Mouse (Mus musculus) adrenal gland, postnatal 14 days (tissue): ENCODE results near the gene Trabd2b. TPM values are rescaled to one million over a fixed set of nuclear protein-coding genes. Genes with fewer than 3 reads are reported as not detected.

Source experiments
- DNase-seq: peaks from one replicate; pipeline ENCODE4 v3.0.0; 2021; ENCODE audit warnings: mixed read lengths
- total RNA-seq: library from RNA; stranded (reverse); gene quantifications from 2 replicates; pipeline ENCODE4 v1.2.3, GENCODE M21; 2021

Gene Trabd2b
- total RNA-seq, 1 experiment from 2014 or later = 1.0 TPM

GRCm38 (mm10) chr4:114448393-114449052, 42.0 kb downstream of the Trabd2b start:
- DNase-seq = no peak

GRCm38 (mm10) chr4:114453101-114453500, 46.6 kb downstream of the Trabd2b start:
- DNase-seq = no peak

- no peak for DNase-seq
These were observed 47.5 kb downstream of the Trabd2b start for GRCm38 (mm10) chr4:114454016-114454415.

- DNase-seq = peak; percentile 44
These were observed 48.1 kb downstream of the Trabd2b start for GRCm38 (mm10) chr4:114454495-114455186.

- DNase-seq = no peak
These were observed 50.6 kb downstream of the Trabd2b start for GRCm38 (mm10) chr4:114457111-114457510.

GRCm38 (mm10) chr4:114459591-114459990, 53.1 kb downstream of the Trabd2b start:
- DNase-seq = peak; percentile 43

GRCm38 (mm10) chr4:114460401-114460800, 53.9 kb downstream of the Trabd2b start:
- DNase-seq = no peak

GRCm38 (mm10) chr4:114461093-114461492, 54.6 kb downstream of the Trabd2b start:
- DNase-seq = no peak

GRCm38 (mm10) chr4:114465641-114466040, 59.1 kb downstream of the Trabd2b start:
- DNase-seq = peak; percentile 40

GRCm38 (mm10) chr4:114467371-114468094, 61.0 kb downstream of the Trabd2b start:
- DNase-seq = peak; percentile 60

GRCm38 (mm10) chr4:114468095-114468429, 61.5 kb downstream of the Trabd2b start:
- DNase-seq = no peak

- DNase-seq = no peak
These were observed 63.4 kb downstream of the Trabd2b start for GRCm38 (mm10) chr4:114469881-114470280.

GRCm38 (mm10) chr4:114472143-114472542, 65.6 kb downstream of the Trabd2b start:
- DNase-seq = peak; percentile 64

- DNase-seq = no peak
These were observed 69.8 kb downstream of the Trabd2b start for GRCm38 (mm10) chr4:114476316-114476715.

- DNase-seq = no peak
These were observed 70.7 kb downstream of the Trabd2b start for GRCm38 (mm10) chr4:114477082-114477771.

- no peak for DNase-seq
These were observed 75.0 kb downstream of the Trabd2b start for GRCm38 (mm10) chr4:114481518-114481917.

- no peak for DNase-seq
These were observed 77.6 kb downstream of the Trabd2b start for GRCm38 (mm10) chr4:114484173-114484572.

- no peak for DNase-seq
These were observed 79.5 kb downstream of the Trabd2b start for GRCm38 (mm10) chr4:114485996-114486395.

GRCm38 (mm10) chr4:114486885-114487531, 80.5 kb downstream of the Trabd2b start:
- DNase-seq = no peak

GRCm38 (mm10) chr4:114487701-114488100, 81.2 kb downstream of the Trabd2b start:
- no peak for DNase-seq

GRCm38 (mm10) chr4:114492157-114492556, 85.6 kb downstream of the Trabd2b start:
- no peak for DNase-seq

GRCm38 (mm10) chr4:114494035-114494434, 87.5 kb downstream of the Trabd2b start:
- DNase-seq = no peak
